ENCODE assay signal across 9 mouse cellular contexts in genomic region chr7:73531506-73532093, GRCm38 (mm10). TPM values are rescaled to one million over a fixed set of nuclear protein-coding genes. Genes with fewer than 3 reads are reported as not detected.
DNase-seq lines count a peak whose midpoint lies in the region; ATAC-seq lines count a peak whose summit lies in the region.
"Had no signal": no experiment of that assay in that cellular context is flagged by ENCODE, and none has a peak within 500 bp of the region (broad histone marks: within the 10 kb centered on the region; RNA-seq: fewer than 3 reads in every experiment).

No protein-coding gene starts in this region.

- H3K36me3 ChIP-seq in heart, embryonic 13.5 days = peaks cover 74% of the 10 kb centered on the region
- no peaks in the 10 kb centered on the region for H3K36me3 ChIP-seq in midbrain, embryonic 15.5 days (replicated peaks)
- 0 out of 2 replicates have a peak, but pooled peaks cover 6% of the 10 kb centered on the region for H3K36me3 ChIP-seq in midbrain, embryonic 14.5 days (ENCODE audit: control insufficient read depth, insufficient read depth, low read length)

- WGBS in heart, embryonic 13.5 days = 67% methylated on average over 7 of the region's 7 CpGs
- WGBS in midbrain, embryonic 15.5 days = 73% methylated on average over 7 of the region's 7 CpGs
- 85% methylated on average over 7 of the region's 7 CpGs for WGBS in midbrain, embryonic 14.5 days

- peaks cover 80% of the 10 kb centered on the region for H3K4me1 ChIP-seq in heart, embryonic 13.5 days
- peaks cover 53% of the 10 kb centered on the region for H3K4me1 ChIP-seq in midbrain, embryonic 15.5 days
- H3K4me1 ChIP-seq in midbrain, embryonic 14.5 days (ENCODE audit: control insufficient read depth, insufficient read depth, low read length) = peaks cover 28% of the 10 kb centered on the region

- no peaks in the 10 kb centered on the region for H3K9me3 ChIP-seq in heart, embryonic 13.5 days
- no peaks in the 10 kb centered on the region for H3K9me3 ChIP-seq in midbrain, embryonic 15.5 days
- H3K9me3 ChIP-seq in midbrain, embryonic 14.5 days (ENCODE audit: control insufficient read depth, low read length) = no peaks in the 10 kb centered on the region

- peak overlapping the region; percentile 67 for H3K27ac ChIP-seq in heart, embryonic 13.5 days (replicated peaks)
- peak overlapping the region; percentile 56 for H3K27ac ChIP-seq in midbrain, embryonic 15.5 days
- no peak overlapping the region for H3K27ac ChIP-seq in midbrain, embryonic 14.5 days (replicated peaks; ENCODE audit: low read depth, low read length)

- H3K9ac ChIP-seq in heart, embryonic 13.5 days = peak overlapping the region; percentile 56
- no peak overlapping the region for H3K9ac ChIP-seq in midbrain, embryonic 15.5 days
- H3K9ac ChIP-seq in midbrain, embryonic 14.5 days (replicated peaks; ENCODE audit: low read length) = no peak overlapping the region

- no peaks in the 10 kb centered on the region for H3K27me3 ChIP-seq in heart, embryonic 13.5 days (replicated peaks)
- no peaks in the 10 kb centered on the region for H3K27me3 ChIP-seq in midbrain, embryonic 15.5 days (replicated peaks)
- H3K27me3 ChIP-seq in midbrain, embryonic 14.5 days (ENCODE audit: control insufficient read depth, insufficient read depth, low read length) = no peaks in the 10 kb centered on the region

- DNase-seq in heart, adult 8-10 months (ENCODE audit: low spot score) = no peak
- DNase-seq in midbrain, embryonic 14.5 days = no peak
- DNase-seq in layer of hippocampus, postnatal 10 days (ENCODE audit: low spot score in 2 of 2) = no peak
- no peak for DNase-seq in ovary, postnatal 10 days (ENCODE audit: low spot score)
- DNase-seq: thymus, postnatal 4 days had no signal

- H3K4me3 ChIP-seq in heart, embryonic 13.5 days = no peak overlapping the region
- H3K4me3 ChIP-seq in midbrain, embryonic 15.5 days = no peak overlapping the region
- no peak overlapping the region for H3K4me3 ChIP-seq in midbrain, embryonic 14.5 days (replicated peaks; ENCODE audit: low read depth, low read length)

- peak overlapping the region; percentile 5; the same call in 1 of the 2 replicates for H3K4me2 ChIP-seq in heart, embryonic 13.5 days
- H3K4me2 ChIP-seq in midbrain, embryonic 15.5 days = no peak overlapping the region
- H3K4me2 ChIP-seq in midbrain, embryonic 14.5 days (ENCODE audit: low read length) = no peak overlapping the region

- ATAC-seq in heart, embryonic 13.5 days (ENCODE audit: extremely low read depth, insufficient number of reproducible peaks, low FRiP score, low TSS enrichment) = no peak
- no peak for ATAC-seq in midbrain, embryonic 15.5 days (replicated peaks)
- no peak for ATAC-seq in midbrain, embryonic 14.5 days (ENCODE audit: low FRiP score, low TSS enrichment)
- ATAC-seq in granulocyte monocyte progenitor cell, adult 5-6 weeks (replicated peaks; ENCODE audit: poor library complexity, severe bottlenecking) = peak; percentile 73
- ATAC-seq in neutrophil, adult 5-6 weeks (ENCODE audit: extremely low read depth, insufficient number of reproducible peaks, low FRiP score, poor library complexity, severe bottlenecking) = peak; percentile 73

RNA-seq across cellular contexts. Expression of gene Chd2, which starts 10.0 kb away (rescaled TPM):
- 31.3 and 34.1 TPM in 2 replicates for polyA plus RNA-seq in heart, embryonic 13.5 days (2015; fragmentation: Nextera tagmentation; extraction: Ambion mirVana)
- 10 to 100 TPM; 37.2 to 45.8 (median 39.8) TPM for total RNA-seq in heart, adult 8-10 months (2022)
- 48.6 and 52.4 TPM in 2 replicates for polyA plus RNA-seq in midbrain, embryonic 15.5 days (2015; fragmentation: Nextera tagmentation; extraction: Ambion mirVana)
- polyA plus RNA-seq in midbrain, embryonic 14.5 days (2014; fragmentation: Nextera tagmentation; extraction: Ambion mirVana) = 35.9 and 49.8 TPM in 2 replicates
- 42.3 and 47.5 TPM in 2 replicates for total RNA-seq in granulocyte monocyte progenitor cell, adult 5-6 weeks (2014; fragmentation: Nextera tagmentation)
- total RNA-seq in granulocyte monocyte progenitor cell, adult 5-6 weeks (2017) = 93.8 and 118 TPM in 2 replicates
- 492 and 505 TPM in 2 replicates for total RNA-seq in neutrophil, adult 5-6 weeks (2017)
- total RNA-seq in layer of hippocampus, postnatal 10 days (2021) = 10 to 100 TPM; 47.7 to 50.3 TPM

Comparison
In these comparisons a context has a peak if more than half of its experiments do, and no peak if none do; other contexts are left out.
1. ATAC-seq: peak in granulocyte monocyte progenitor cell, adult 5-6 weeks (single experiment) and neutrophil, adult 5-6 weeks (single experiment); none in heart, embryonic 13.5 days (single experiment), midbrain, embryonic 15.5 days (single experiment) and midbrain, embryonic 14.5 days (single experiment).